Mouse (Mus musculus): ENCODE data around the gene Apod.
"Not testable (repeated sequence)": the region's sequence is repeated elsewhere in the genome, so short reads cannot be mapped to it uniquely, and the experiment has no call there.

Gene Apod

DNA sequence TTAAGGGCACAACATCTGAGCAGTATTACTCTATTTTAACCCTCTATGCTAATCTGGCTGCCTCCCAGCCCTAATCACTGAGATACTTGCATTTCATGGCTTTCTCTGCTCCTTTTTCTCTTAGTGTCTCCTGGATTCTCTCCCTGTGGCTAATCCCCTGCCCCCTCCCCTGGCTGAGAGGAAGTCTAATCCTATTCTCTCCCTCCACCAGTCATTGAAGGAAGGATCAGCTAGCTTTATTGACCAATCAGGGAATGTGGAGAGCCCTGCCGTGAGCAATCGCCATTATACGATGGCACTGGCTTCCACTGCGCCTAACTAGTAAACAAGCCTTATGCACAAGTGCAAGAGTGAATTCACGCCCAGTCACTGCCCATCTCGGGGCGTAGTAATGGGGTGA is 6.3 kb upstream of the Apod start:
- no peak for DNase-seq

DNA sequence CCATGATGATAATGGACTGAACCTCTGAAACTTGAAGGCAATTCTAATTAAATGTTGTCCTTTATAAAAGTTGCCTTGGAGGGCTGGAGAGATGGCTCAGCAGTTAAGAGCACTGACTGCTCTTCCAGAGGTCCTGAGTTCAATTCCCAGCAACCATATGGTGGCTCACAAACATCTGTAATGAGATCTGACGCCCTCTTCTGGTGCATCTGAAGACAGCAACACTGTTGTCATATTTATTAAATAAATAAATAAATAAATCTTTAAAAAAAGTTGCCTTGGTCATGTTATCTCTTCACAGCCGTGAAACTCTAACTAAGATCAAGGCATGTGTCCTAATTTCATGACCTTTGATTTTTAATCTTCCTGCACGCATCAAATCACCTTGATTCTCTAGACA is 5.1 kb upstream of the Apod start:
- not testable (repeated sequence) for DNase-seq

DNA sequence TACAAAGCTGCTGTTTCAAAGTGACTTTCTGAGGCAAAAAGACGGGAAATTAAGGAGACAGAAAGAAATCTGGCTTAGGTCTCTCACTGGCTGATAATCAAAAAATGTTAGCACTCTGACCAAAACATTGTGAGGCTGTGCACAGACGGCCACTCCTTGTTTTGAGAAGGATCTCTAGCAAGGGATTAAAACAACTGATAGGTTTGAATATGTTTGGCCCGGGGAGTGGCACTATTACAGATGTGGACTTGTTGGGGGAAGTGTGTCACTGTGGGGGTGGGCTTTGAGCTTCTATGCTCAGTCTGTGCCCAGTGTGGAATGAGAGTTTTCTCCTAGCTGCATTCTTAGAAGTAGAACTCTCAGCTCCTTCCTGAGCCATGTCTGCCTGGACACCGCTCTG is 4.7 kb upstream of the Apod start:
- no peak for DNase-seq

DNA sequence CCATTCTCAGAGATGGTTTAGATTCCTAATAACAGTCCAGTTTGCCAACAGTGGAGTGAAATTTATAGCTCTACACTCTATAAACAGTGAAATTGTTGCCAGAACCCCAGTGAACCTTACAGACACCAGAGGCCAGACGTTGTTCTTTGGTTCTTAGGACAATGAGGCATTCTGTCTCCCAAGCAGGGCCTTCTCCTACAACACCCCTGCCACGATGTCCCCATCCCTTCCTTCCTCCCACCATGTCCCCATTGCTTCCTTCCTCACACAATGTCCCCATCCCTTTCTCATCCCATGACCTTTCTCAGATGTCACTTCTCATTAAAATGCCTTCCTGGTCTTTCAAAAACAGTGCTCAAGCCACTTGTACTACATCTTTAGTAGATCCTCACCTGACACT is 3.8 kb upstream of the Apod start:
- no peak for DNase-seq

DNA sequence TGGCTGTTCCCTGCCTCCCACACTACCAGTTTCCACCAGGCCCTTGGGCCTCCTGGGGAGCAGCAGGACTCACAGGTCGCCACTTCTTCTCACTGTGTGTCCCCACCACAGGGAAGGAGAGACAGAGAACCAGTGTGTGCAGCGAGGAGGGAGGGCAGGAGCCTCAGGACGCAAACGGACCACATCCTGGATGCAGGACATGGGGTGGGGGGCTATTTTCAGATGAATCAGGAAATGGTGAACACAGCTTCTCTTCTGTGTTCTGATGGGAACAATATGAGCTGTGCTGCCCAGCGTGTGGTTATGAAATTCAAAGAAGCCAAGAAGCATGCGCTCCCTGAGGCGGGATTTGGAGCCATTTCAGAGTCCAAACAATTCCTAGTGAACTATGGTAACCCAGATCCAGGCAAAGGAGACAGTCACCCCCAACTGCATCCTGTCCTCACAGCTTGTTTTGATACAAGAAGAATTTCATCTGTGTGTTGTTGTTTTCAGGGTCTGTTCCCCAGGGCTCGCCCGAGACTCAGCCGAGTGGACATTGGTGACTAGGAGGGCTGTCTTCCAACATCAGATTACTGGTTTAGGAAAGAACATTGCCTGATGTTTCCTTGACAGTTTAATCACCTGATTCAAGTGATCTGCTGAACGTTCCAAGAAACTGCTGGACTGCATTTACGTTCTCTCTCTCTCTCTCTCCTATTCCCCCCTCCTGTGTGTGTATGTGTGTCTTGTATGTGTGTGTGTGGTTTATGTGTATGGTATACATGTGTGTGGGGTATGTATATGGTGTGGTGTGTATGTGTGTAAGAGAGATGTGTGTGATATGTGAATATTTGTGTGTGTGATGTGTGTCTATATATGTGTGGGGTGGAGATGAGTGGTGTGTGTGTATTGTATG is 1.9 kb upstream of the Apod start:
- DNase-seq = peak; percentile 58

DNA sequence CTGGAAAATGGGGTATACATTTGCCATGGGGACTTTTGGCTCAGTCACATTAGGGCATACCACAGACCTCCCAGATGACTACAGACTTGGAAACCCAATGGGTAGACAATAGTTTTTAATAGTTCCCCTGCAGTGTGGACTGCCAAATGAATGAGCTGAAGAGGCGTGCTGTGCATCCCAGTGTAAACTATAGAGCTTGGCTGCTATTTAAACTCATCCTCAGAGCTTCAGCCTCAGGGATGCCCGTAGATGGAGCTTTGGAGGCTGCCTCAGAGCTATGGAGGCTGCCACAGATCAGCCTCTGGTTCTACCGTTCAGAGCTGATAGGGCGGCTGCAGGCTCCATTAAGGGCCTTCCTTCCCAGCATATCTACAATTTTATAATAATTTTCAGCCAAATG is 686 bp upstream of the Apod start:
- no peak for DNase-seq

DNA sequence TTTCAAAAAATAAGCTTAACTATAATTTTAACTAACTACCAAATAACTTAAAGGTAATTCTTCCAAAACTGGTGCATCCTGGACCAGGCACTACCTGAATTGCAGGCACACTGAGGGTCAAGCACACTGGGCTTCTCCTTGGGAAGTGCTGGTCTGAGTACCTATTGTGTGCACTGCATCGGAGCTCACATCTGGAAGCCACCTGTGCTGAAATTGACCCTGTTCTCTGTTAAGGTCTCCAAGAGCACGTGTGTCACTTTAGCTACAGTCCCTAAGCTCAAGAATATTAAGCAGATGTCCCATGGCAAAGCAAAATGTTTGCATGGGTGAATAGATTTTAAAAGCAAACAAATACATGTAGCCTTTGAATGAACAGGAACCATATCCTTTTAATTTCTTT is 997 bp downstream of the Apod start:
- no peak for DNase-seq

DNA sequence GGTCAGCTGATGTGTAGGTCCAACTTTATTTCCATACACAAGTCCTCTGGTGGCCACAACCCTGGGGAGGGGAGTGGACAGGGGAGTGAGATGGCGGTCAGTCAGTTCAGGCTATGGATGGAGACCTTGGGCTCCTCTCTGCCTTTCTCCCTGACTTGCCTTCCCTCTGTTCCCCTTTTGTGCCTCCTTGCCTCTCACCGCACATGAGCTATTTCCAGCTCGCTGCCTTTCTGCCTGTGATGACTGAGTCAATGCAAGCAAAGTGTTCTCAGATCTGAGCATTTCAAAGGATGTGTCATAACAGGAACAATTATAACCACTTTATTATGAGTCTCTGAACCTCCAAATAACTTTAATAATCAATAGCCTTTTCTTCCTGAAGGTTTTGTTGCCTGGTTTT is 2.3 kb downstream of the Apod start:
- DNase-seq = no peak

DNA sequence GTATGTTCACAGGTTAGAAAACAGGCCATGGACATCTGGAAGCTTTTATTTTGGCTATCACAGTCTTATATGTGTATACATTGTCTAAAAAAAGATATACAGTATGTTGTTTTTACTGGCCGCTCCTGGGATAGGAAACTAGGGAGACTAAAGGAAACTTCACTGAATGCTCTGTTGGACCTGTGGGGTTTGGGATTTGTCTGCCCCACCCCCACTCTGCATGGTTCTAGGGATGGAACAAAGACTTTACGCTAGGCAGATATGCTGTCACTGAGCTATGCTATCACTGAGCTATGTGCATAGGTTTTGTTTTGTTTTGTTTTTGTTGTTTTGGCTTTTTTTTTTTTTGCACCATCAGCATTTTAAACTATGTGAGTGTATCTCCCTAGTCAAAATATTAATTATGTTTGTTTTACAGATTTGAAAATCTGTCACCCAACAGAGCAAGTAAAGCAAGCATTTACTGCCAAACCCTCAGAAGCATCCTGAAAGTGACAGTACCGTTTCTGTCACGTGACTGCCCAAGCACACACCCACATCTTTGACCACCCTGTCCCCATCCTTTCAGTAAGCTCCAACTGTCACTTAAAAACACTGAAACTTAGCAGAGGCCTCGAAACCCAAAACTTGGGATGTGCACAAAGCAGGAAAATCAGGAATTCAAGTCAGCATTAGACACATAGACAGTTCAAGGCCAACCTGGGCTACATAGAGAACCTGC is 9.2 kb downstream of the Apod start:
- DNase-seq = no peak

DNA sequence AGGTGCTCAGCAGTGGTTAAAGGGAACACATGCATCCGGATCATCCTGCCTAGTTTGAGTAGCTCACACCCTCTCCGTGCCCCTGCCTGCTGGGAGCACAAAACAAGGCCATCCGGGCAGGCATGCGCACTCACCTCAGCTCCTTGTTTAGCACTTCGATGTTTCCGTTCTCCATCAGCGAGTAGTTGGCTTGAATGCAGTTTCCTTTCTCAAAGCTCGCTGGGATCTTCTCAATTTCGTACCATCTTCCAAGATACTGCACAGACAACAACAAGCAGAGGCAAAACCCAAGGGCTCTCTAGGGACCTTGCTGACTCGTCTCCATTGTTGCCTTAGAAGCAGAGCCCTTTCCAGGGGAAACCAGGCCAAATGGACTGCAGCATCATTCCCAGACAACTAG is 11.3 kb downstream of the Apod start:
- DNase-seq = no peak

DNA sequence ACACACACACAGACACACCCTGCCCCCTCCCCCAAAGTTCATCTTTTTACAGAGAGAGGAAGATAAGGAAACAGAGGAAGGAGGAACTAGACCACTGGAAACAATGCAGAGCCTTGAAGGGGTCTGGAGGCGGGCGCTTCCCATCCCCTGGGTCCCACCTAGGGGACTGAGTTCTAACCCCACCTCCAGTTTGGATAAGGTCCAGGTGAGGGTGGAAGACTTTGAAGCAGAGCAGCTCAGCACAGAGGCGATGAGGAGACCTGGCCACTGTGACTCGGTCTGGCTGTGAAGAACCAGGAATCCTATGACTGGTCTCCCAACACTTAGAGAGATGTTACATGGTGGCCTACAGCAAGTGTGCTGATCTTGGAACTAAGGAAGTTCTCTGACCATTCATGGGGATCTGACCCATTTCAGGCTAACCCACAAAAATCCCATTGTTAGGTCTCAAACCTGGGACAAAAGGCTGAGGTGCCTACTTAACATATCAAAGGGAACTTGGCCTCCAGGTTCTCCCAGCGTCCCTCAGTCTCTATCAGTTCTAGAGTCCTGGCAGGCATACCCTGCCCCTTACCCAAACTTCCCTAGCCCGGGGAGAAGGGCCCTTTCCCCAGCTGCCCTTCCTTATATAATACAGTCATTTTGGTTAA is 13.6 kb downstream of the Apod start:
- no peak for DNase-seq

DNA sequence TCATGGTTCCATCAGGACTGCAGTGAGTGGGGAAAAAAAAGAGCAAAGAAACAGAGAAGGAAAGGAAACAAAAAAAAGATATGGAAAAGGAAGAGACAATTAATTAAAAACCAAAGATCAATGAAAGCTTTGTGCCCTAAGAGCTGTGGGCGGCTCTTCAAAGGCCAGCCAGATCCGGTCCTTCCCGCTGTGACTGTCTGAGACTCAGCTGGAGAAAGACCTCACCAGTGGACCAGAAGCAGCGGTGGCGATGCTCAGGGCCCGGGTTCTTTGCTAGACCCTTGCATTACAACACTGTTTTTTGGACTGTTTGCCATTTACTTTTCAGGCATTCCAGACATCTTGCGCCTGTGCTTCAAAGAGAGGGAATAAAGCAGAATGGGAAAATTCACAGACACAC is 14.1 kb downstream of the Apod start:
- no peak for DNase-seq

DNA sequence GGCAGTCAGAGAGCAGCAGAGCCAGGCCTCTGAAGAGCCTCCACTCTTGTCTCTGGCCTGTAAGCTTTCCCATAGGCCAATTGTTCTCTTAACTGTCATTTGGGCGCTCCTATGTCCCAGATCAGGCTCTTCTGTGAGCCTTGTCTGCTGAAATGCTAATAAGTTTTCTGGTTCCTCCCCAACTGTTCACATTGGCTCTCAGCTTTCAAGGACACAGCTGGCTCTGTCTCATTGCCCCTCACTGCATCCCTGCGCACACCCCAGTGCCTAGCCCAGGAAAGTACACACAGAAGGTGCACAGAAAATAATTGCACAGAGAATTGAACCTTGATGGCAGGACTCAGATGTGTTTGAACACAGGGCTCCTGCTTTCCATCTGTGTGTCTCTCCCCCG is 14.7 kb downstream of the Apod start:
- DNase-seq = no peak

DNA sequence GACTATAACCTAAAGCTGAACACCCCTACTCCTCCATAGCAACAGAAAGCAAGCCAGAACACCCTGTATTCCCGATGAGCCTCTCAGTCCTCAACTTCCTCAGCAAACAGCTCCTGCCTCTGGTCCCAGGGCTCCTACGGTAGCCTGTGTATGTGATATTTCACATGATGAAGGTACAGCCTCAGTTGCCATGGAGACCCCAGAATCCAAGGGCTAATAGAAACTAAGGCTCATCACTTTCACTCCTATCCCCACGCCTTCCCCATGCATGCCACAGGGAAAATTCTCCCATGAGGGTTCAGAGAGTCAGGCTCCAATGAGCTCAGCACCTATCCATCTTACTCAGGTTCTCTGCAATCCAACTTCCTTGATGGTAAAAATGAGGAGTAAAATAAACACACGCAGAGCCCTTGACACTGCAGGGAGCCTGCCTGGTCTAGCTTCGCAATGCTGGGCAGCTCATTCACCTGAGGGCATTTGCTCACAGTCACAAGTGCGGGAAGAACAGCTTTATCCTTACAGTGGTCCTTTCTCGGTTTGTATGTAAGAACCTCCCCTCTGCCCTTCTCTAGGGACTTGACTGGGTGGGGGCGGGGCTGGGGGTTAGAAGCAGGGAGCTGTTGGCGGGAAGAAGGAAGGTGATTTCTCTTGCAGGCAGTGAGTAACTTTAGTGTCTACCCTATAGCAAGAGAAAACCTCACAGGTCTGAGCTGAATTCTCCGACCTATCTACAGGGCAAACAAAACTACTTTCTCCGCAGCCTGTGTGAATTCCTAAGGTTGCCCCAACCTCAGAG is 15.2 kb downstream of the Apod start:
- DNase-seq = no peak

DNA sequence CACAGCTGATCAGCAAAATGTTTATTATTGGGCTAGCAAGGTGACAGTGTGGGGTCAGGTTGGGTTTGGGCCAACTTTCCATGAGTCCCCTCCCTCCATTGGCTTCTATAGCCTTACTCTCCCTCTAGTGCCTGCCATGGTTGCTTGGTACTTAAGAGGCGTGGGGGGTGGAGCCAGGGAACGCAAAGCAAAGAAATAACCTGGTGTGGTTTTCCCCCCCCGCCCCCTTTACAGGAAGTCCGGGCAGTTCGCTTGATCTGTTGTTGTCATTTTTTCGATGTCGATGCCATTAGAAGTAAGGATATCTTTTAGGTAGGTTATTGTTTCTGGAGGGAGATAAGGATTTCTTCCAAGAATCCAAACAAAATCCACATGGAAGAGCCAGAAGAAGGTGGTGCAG is 17.5 kb downstream of the Apod start:
- no peak for DNase-seq

DNA sequence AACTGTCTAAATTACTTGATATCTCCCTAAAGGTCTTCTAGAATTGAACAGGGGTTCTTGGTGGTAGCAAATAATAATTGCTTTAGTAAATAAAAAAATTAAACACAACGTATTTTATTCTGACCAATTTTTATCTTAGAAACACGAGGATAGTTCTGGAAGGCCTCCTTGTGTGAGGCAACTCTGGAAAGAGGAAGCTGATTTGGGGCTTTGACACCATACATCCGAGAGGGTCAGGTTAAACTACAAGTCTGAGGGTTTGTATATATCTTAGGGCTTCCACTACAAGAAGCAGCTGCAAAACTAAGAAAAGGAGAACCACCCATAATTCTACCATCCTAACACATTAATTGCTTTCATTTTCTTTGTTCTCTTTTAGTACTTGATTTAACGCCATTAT is 20.8 kb downstream of the Apod start:
- no peak for DNase-seq

DNA sequence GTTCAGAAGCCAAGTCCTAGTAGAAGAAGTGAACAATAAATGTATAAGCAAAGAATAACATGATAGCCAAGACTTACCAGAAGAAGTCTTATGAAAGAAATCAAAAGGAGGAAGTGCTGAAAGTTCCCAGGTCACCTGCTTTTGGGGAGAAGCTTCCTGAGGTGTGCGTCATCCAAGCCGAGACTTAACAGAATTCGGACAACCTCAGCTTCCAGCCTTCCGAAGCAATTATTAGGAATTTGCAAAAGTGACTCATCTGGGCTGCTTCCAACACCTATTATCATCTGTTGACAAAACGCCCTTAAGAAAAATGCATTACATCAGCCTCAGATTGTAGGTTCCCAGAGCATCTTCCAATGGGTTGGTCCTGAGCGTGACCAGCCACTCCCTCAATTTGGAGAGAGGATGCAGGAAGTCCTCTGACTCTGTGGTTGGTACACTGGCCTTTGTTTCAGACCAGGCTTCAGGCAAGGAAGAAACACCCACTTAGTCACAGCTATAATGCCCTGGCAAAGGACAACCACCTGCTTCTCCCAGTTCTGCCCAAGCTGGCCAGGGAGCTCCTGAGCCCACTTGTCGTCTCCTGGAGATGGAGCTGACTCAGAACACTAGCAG is 23.8 kb downstream of the Apod start:
- DNase-seq = peak; percentile 59

DNA sequence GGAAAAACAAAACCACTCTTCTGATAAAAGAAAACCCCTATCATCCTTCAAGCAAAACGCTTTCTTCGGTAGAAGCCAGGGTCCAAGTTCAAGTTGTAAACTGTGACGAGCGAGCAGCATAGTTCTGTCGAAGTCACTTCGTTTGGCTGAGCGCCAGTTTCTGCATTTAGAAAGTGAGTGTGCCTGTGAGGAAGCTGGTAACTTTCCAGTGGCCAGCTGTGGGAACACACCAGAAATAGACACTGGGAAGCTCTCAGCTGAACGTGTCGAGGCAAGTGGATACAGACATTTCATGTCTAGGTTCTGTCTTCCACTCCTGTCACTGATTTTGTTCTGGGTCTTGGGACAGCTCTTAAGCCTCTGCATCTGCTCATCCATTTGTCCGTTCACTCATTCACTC is 24.3 kb downstream of the Apod start:
- DNase-seq = peak; percentile 95

DNA sequence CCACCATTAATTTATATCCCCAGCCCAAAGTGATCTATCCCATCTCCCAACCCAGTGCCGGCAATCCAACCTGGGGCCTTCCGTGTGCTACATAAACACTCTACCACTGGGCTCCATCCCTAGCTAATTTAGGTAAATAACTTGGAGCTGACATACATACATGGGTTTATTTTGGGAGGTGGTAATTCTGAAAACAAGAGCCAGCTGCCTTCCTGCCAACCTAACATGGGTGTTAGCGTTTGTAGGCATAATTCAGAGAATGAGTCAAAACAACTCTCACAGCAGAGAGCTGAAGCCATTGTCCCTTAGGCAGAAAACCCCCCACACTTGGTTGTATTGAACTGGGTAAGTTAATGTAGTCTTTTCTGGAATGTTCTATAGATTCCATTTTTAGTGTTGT is 26.9 kb downstream of the Apod start:
- DNase-seq = no peak

DNA sequence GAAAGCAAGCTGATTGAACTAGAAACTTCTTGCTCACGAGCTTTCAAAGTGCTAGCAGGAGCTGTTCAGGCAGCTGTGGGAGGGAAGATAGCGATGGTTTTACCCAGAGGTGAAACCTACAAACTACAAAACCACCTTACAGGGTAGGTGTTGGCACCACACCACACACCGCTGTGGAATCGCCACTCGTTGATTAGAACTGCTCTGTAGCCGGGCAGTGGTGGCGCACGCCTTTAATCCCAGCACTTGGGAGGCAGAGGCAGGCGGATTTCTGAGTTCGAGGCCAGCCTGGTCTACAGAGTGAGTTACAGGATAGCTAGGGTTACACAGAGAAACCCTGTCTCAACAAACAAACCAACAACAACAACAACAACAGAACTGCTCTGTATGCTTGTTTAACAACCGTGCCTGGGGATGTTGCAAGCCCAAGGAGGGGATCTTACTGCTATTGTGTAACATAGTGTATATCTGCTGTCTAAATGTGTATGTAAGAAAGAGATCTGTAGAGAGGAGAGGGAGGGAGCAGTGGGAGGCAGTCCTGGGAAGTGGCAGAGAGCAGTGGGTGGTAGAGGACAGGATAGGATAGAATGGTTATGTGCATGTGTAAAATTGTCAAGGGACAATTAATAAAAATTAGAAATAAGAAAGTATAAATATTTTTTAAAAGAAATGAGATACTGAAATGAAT is 27.7 kb downstream of the Apod start:
- no peak for DNase-seq

DNA sequence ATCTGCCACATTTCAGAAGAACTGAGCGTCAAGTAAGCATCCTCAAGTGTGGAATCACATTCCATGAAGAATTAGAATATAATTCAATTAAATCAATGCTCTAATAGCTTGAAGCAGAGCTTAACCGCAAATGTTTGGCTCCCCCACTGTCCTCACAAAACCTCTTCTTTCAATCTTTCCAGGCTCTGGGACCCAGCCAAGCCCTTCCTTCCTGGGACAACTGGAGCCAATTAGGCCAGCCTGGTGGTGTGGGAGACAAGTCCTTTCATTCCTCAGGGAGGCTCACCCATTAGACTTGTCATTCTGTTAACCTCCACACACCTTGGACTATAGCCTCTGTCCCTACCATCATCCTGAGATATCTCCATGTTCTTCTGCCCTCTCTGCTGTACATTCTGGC is 32.6 kb downstream of the Apod start:
- DNase-seq = peak; percentile 74

DNA sequence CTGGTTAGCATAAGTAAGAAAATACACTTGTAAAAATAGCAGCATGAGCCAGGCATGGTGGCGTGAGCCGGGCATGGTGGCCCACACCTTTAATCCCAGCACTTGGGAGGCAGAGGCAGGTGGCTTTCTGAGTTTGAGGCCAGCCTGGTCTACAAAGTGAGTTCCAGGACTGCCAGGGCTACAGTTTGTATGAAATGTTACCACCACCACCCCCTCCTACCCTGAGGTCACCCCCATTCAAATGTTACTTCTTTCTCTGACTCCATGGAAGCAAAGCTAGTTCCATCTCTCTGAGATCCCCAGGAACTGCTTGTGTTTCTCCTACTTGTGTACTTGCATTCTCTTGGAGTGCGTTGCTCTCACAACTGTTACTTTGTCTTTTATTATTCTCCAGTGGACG is 34.4 kb downstream of the Apod start:
- no peak for DNase-seq
